ENCODE assay signal across 26 mouse cellular contexts in genomic region chr13:103868875-103869274, GRCm38 (mm10). TPM values are rescaled to one million over a fixed set of nuclear protein-coding genes. Genes with fewer than 3 reads are reported as not detected.
A peak's percentile ranks its signal among the peaks of the same experiment; 100 is the strongest.
DNase-seq lines count a peak whose midpoint lies in the region; ATAC-seq and TF ChIP-seq lines count a peak whose summit lies in the region.
"Had no signal": no experiment of that assay in that cellular context is flagged by ENCODE, and none has a peak within 500 bp of the region (broad histone marks: within the 10 kb centered on the region; RNA-seq: fewer than 3 reads in every experiment).

No protein-coding gene starts in this region.

- peak; percentile 32 for ATAC-seq in inflammation-experienced regulatory T-cells, adult 6 months
- ATAC-seq: forebrain, embryonic 13.5 days; forebrain, embryonic 16.5 days; intestine, embryonic 15.5 days; Patski had no signal

- no peak overlapping the region for H3K9ac ChIP-seq in MEL (ENCODE audit: control insufficient read depth, low read depth, low read length, poor library complexity, severe bottlenecking)
- H3K9ac ChIP-seq: forebrain, embryonic 13.5 days; heart, embryonic 13.5 days; hindbrain, embryonic 12.5 days; hindbrain, embryonic 15.5 days; intestine, embryonic 15.5 days had no signal

- no peaks in the 10 kb centered on the region for H3K27me3 ChIP-seq in MEL (ENCODE audit: control insufficient read depth in 1 of 2, insufficient read depth in 2 of 2, low read length in 2 of 2)
- no peaks in the 10 kb centered on the region for H3K27me3 ChIP-seq in splenic B cell, adult 2 months (ENCODE audit: control insufficient read depth, insufficient read depth, low read length, poor library complexity, severe bottlenecking)
- H3K27me3 ChIP-seq: forebrain, embryonic 13.5 days; heart, embryonic 13.5 days; hindbrain, embryonic 12.5 days; hindbrain, embryonic 15.5 days; intestine, embryonic 15.5 days; Patski had no signal

- H3K4me3 ChIP-seq in MEL (ENCODE audit: control insufficient read depth in 1 of 2, insufficient read depth in 1 of 2, low read depth in 2 of 2, low read length in 2 of 2): no peak overlapping the region
- H3K4me3 ChIP-seq: forebrain, embryonic 10.5 days; forebrain, embryonic 13.5 days; gastrocnemius, adult 2 months; heart, embryonic 10.5 days; heart, embryonic 13.5 days; hindbrain, embryonic 12.5 days; hindbrain, embryonic 15.5 days; intestine, embryonic 15.5 days had no signal

- TF ChIP-seq CTCF in MEL (IDR thresholded peaks at IDR 0.05 in 2 of 3, conservative IDR thresholded peaks at IDR 0.05 in 1 of 3; ENCODE audit: control insufficient read depth in 1 of 3, insufficient read depth in 1 of 3, low read depth in 2 of 3, low read length in 3 of 3, poor library complexity in 1 of 3, severe bottlenecking in 1 of 3): no peak

- TF ChIP-seq RAD21 in MEL (IDR thresholded peaks at IDR 0.05; ENCODE audit: low read depth, low read length): no peak

- H3K9me3 ChIP-seq in MEL (replicated peaks; ENCODE audit: insufficient read depth, low read length): no peaks in the 10 kb centered on the region
- H3K9me3 ChIP-seq: forebrain, embryonic 10.5 days; forebrain, embryonic 13.5 days; heart, embryonic 10.5 days; heart, embryonic 13.5 days; hindbrain, embryonic 12.5 days; hindbrain, embryonic 15.5 days; intestine, embryonic 15.5 days had no signal

- H3K36me3 ChIP-seq in MEL (ENCODE audit: control insufficient read depth in 1 of 2, insufficient read depth in 2 of 2, low read length in 2 of 2): peaks cover 14 to 15% of the 10 kb centered on the region in 2 experiments
- peaks cover 7% of the 10 kb centered on the region; the same call in 1 of the 2 replicates for H3K36me3 ChIP-seq in splenic B cell, adult 2 months (ENCODE audit: control insufficient read depth, insufficient read depth, low read length, poor library complexity, severe bottlenecking)

- DNase-seq in 416B (ENCODE audit: low read depth): peak; percentile 56
- DNase-seq in MEL (ENCODE audit: low read depth, low spot score): peak; percentile 31
- peak; percentile 29 for DNase-seq in splenic B cell, adult 2 months (ENCODE audit: low read depth, low spot score)
- no peak for DNase-seq in adipocyte (ENCODE audit: low spot score)
- DNase-seq in adrenal gland, adult (ENCODE audit: inconsistent age in 2 of 2, low spot score in 1 of 2): no peak
- no peak for DNase-seq in urinary bladder, postnatal 4 days (ENCODE audit: low spot score in 2 of 2)
- DNase-seq: adrenal gland, adult 8-10 months; adrenal gland, postnatal 25 days; cerebellum, adult 11-12 months; cerebellum, adult 8-10 months; cerebellum, postnatal 10 days; cerebellum, postnatal 36 days; gastrocnemius, adult 2 months; gastrocnemius, postnatal 14 days; heart, adult 18-20 months; heart, postnatal 14 days had no signal

- no peak for TF ChIP-seq POLR2A in MEL (IDR thresholded peaks at IDR 0.05; ENCODE audit: control insufficient read depth in 1 of 2, insufficient read depth in 1 of 2, low read depth in 1 of 2, low read length in 2 of 2, poor library complexity in 1 of 2)

- no peak overlapping the region for H3K27ac ChIP-seq in MEL (ENCODE audit: control insufficient read depth, low read depth, low read length)
- H3K27ac ChIP-seq: forebrain, embryonic 10.5 days; forebrain, embryonic 13.5 days; gastrocnemius, adult 2 months; heart, embryonic 10.5 days; heart, embryonic 13.5 days; hindbrain, embryonic 12.5 days; hindbrain, embryonic 15.5 days; intestine, embryonic 15.5 days had no signal

- peaks cover 0 to 10% of the 10 kb centered on the region in 2 experiments; a peak in 2 of 4 replicates for H3K4me1 ChIP-seq in MEL (ENCODE audit: control insufficient read depth in 1 of 2, insufficient read depth in 2 of 2, low read length in 2 of 2)
- H3K4me1 ChIP-seq: forebrain, embryonic 10.5 days; forebrain, embryonic 13.5 days; heart, embryonic 10.5 days; hindbrain, embryonic 12.5 days; hindbrain, embryonic 15.5 days; intestine, embryonic 15.5 days had no signal

- TF ChIP-seq EP300 in MEL (IDR thresholded peaks at IDR 0.05; ENCODE audit: low read depth in 1 of 2, low read length in 2 of 2): no peak

- H3K79me2 ChIP-seq in MEL (ENCODE audit: control insufficient read depth, insufficient read depth, low read length, poor library complexity): no peaks in the 10 kb centered on the region

TF ChIP-seq in MEL, 35 proteins besides CTCF, POLR2A, EP300 and RAD21:
- no peak for TF ChIP-seq HCFC1 (IDR thresholded peaks at IDR 0.05; ENCODE audit: low read depth, low read length)
- TF ChIP-seq ZNF384 (IDR thresholded peaks at IDR 0.05; ENCODE audit: low read depth, low read length): 0 out of 2 replicates have a peak, but pooled peaks have one; percentile 35
- TF ChIP-seq MAX (IDR thresholded peaks at IDR 0.05; ENCODE audit: low read length): no peak
- no peak for TF ChIP-seq JUND (IDR thresholded peaks at IDR 0.05; ENCODE audit: low read depth, low read length)
- no peak for TF ChIP-seq UBTF (IDR thresholded peaks at IDR 0.05; ENCODE audit: borderline replicate concordance, insufficient read depth, low read depth, low read length)
- TF ChIP-seq MAZ (IDR thresholded peaks at IDR 0.05; ENCODE audit: low read depth, low read length): no peak
- TF ChIP-seq NRF1 (IDR thresholded peaks at IDR 0.05; ENCODE audit: insufficient read depth, low read depth, low read length, poor library complexity, severe bottlenecking): no peak
- TF ChIP-seq CHD1 (IDR thresholded peaks at IDR 0.05; ENCODE audit: low read depth, low read length): no peak
- no peak for TF ChIP-seq GABPA (IDR thresholded peaks at IDR 0.05; ENCODE audit: low read depth, low read length)

RNA-seq across cellular contexts. Expression of gene Erbin, which starts 51.4 kb away (rescaled TPM):
- total RNA-seq in MEL (2012; rRNA removed): 15.2 and 20.8 TPM in 2 replicates
- 10 to 100 TPM in 1 of 2 experiments, not detected in 1; 18.6 TPM for polyA plus RNA-seq in MEL (2012; ENCODE audit: insufficient read depth in 1 of 2, insufficient read length in 2 of 2, low read depth in 1 of 2, low replicate concordance in 2 of 2, missing spikeins in 1 of 2)
- 10 to 100 TPM; 34.4 to 45.8 (median 43.1) TPM for polyA plus RNA-seq in inflammation-experienced regulatory T-cells, adult 6 months (2017; shearing (Covaris generic))

Comparison
In these comparisons a context has a peak if more than half of its experiments do, and no peak if none do; other contexts are left out.
1. DNase-seq: peak in 416B (single experiment), MEL (single experiment) and splenic B cell, adult 2 months (single experiment); none in adipocyte (single experiment), adrenal gland, adult (0 of 2) and urinary bladder, postnatal 4 days (0 of 2).